Mouse (Mus musculus) forebrain, embryonic 14.5 days (tissue): ENCODE measurements at regions not wholly inside any gene's neighbourhood (a gene's known extent, or its start where the extent isn't known, plus 50 kb on each side); places are given as distances from the start of the nearest gene placed in this dataset.

Source experiments
- ATAC-seq: fragments of 200-750 bp; cut with Nextera tagmentation; 2 replicates; pipeline ENCODE4 v1.8.0; 2017; ENCODE audit warnings: mild to moderate bottlenecking, moderate library complexity
- DNase-seq: peaks from one replicate; pipeline ENCODE4 v3.0.0-alpha.2; 2015; ENCODE audit warnings: low spot score
- H3K27ac ChIP-seq: fragments of 300-500 bp; sonication (generic); 2 replicates; pipeline ENCODE4 v1.5.1; 2014; ENCODE audit warnings: low read depth, mild to moderate bottlenecking, control low read depth, low read length, moderate library complexity
- H3K27me3 ChIP-seq: fragments of 300-500 bp; sonication (generic); replicated peaks from 2 replicates; pipeline ENCODE4 v1.6.1; 2014; ENCODE audit warnings: low read length, control low read depth, mixed read lengths; ENCODE audit not compliant: control insufficient read depth, insufficient read depth
- H3K36me3 ChIP-seq: fragments of 300-500 bp; sonication (generic); 2 replicates; pipeline ENCODE4 v1.6.1; 2014; ENCODE audit warnings: low read length, control low read depth; ENCODE audit not compliant: control insufficient read depth, insufficient read depth
- H3K4me1 ChIP-seq: fragments of 300-500 bp; sonication (generic); 2 replicates; pipeline ENCODE4 v1.6.1; 2014; ENCODE audit warnings: antibody characterized with exemption, low read length, control low read depth; ENCODE audit not compliant: control insufficient read depth, insufficient read depth
- H3K4me2 ChIP-seq: fragments of 300-500 bp; sonication (generic); 2 replicates; pipeline ENCODE4 v1.6.1; 2014; ENCODE audit warnings: mild to moderate bottlenecking, control low read depth, low read length
- H3K4me3 ChIP-seq: fragments of 300-500 bp; sonication (generic); 2 replicates; pipeline ENCODE4 v1.5.1; 2014; ENCODE audit warnings: low read depth, low read length, control low read depth
- H3K9ac ChIP-seq: fragments of 300-500 bp; sonication (generic); 2 replicates; pipeline ENCODE4 v1.6.1; 2014; ENCODE audit warnings: mild to moderate bottlenecking, low read length, control low read depth, moderate library complexity
- H3K9me3 ChIP-seq: fragments of 300-500 bp; sonication (generic); replicated peaks from 2 replicates; pipeline ENCODE4 v1.6.1; 2016; ENCODE audit warnings: low read length, control low read depth, mixed read lengths; ENCODE audit not compliant: control insufficient read depth
- WGBS: fragments of 180-500 bp; shearing (Covaris S2); extraction: QIAGEN DNeasy Blood & Tissue Kit; methylation state at CpG from one replicate; pipeline ENCODE4 v1.1.7; 2014; 5-methylcytosine and 5-hydroxymethylcytosine counted together

- Histone ChIP-seq H3K9ac (no peak overlapping the region), H3K27ac (no peak overlapping the region), H3K27me3 (no peaks in the 10 kb centered on the region), H3K9me3 (no peaks in the 10 kb centered on the region), H3K4me1 (peaks cover 13% of the 10 kb centered on the region), H3K36me3 (no peaks in the 10 kb centered on the region), H3K4me2 (no peak overlapping the region), H3K4me3 (no peak overlapping the region)
- 90% methylated on average over 7 of the region's 7 CpGs for WGBS
- DNase-seq (no peak), ATAC-seq (no peak)
Measured at GRCm38 (mm10) chr2:75409806-75410205, 249.3 kb upstream of the Hnrnpa3 start.

GRCm38 (mm10) chr2:75412735-75413134 lies 246.3 kb upstream of the Hnrnpa3 start:
- Histone ChIP-seq H3K27me3 (no peaks in the 10 kb centered on the region), H3K9me3 (no peaks in the 10 kb centered on the region), H3K4me1 (no peaks in the 10 kb centered on the region), H3K9ac (no peak overlapping the region), H3K4me2 (no peak overlapping the region), H3K27ac (no peak overlapping the region), H3K36me3 (no peaks in the 10 kb centered on the region), H3K4me3 (no peak overlapping the region)
- ATAC-seq = no peak
- DNase-seq = no peak
- 55% methylated on average over 5 of the region's 5 CpGs for WGBS

- H3K9me3 ChIP-seq = no peaks in the 10 kb centered on the region
- H3K4me2 ChIP-seq = no peak overlapping the region
- H3K27ac ChIP-seq = no peak overlapping the region
- no peaks in the 10 kb centered on the region for H3K36me3 ChIP-seq
- DNase-seq (no peak), ATAC-seq (no peak)
- H3K9ac ChIP-seq = no peak overlapping the region
- peaks cover 8% of the 10 kb centered on the region for H3K4me1 ChIP-seq
- H3K27me3 ChIP-seq = no peaks in the 10 kb centered on the region
- H3K4me3 ChIP-seq = no peak overlapping the region
- WGBS = 82% methylated on average over 2 of the region's 2 CpGs
Measured at GRCm38 (mm10) chr2:75418689-75419088, 240.4 kb upstream of the Hnrnpa3 start.

- Histone ChIP-seq H3K9me3 (no peaks in the 10 kb centered on the region), H3K4me1 (peaks cover 13% of the 10 kb centered on the region), H3K4me3 (no peak overlapping the region), H3K27me3 (no peaks in the 10 kb centered on the region), H3K9ac (no peak overlapping the region), H3K4me2 (no peak overlapping the region), H3K27ac (no peak overlapping the region), H3K36me3 (no peaks in the 10 kb centered on the region)
- no peak for DNase-seq
- no peak for ATAC-seq
- 98% methylated on average over 1 of the region's 1 CpGs for WGBS
Measured at GRCm38 (mm10) chr2:75419142-75419541, 239.9 kb upstream of the Hnrnpa3 start.

GRCm38 (mm10) chr2:75422798-75423685 lies 236.0 kb upstream of the Hnrnpa3 start:
- no peaks in the 10 kb centered on the region for H3K27me3 ChIP-seq
- H3K4me1 ChIP-seq = peaks cover 25% of the 10 kb centered on the region
- DNase-seq = peak; percentile 76
- H3K9me3 ChIP-seq = no peaks in the 10 kb centered on the region
- H3K36me3 ChIP-seq = no peaks in the 10 kb centered on the region
- H3K4me2 ChIP-seq = peak overlapping the region; percentile 33
- ATAC-seq = peak; percentile 76
- peak overlapping the region; percentile 1; the same call in 1 of the 2 replicates for H3K4me3 ChIP-seq
- WGBS = 20% methylated on average over 20 of the region's 20 CpGs
- H3K27ac ChIP-seq = peak overlapping the region; percentile 33; the same call in 1 of the 2 replicates
- H3K9ac ChIP-seq = no peak overlapping the region; the same call in 1 of the 2 replicates

- peaks cover 25% of the 10 kb centered on the region for H3K4me1 ChIP-seq
- H3K9me3 ChIP-seq = no peaks in the 10 kb centered on the region
- DNase-seq (peak; percentile 65), ATAC-seq (peak; percentile 64)
- no peak overlapping the region for H3K9ac ChIP-seq
- no peaks in the 10 kb centered on the region for H3K27me3 ChIP-seq
- H3K4me3 ChIP-seq = no peak overlapping the region
- no peaks in the 10 kb centered on the region for H3K36me3 ChIP-seq
- peak overlapping the region; percentile 30 for H3K4me2 ChIP-seq
- WGBS = 10% methylated on average over 5 of the region's 5 CpGs
- H3K27ac ChIP-seq = peak overlapping the region; percentile 55; the same call in 1 of the 2 replicates
Measured at GRCm38 (mm10) chr2:75423872-75424271, 235.2 kb upstream of the Hnrnpa3 start.

- Histone ChIP-seq H3K27me3 (no peaks in the 10 kb centered on the region), H3K4me3 (no peak overlapping the region), H3K9me3 (no peaks in the 10 kb centered on the region), H3K36me3 (no peaks in the 10 kb centered on the region), H3K27ac (no peak overlapping the region; the same call in 1 of the 2 replicates), H3K9ac (no peak overlapping the region), H3K4me2 (peak overlapping the region; percentile 30), H3K4me1 (peaks cover 25% of the 10 kb centered on the region)
- no peak for ATAC-seq
- WGBS = 9% methylated on average over 7 of the region's 7 CpGs
- DNase-seq = peak; percentile 46
Measured at GRCm38 (mm10) chr2:75424363-75424762, 234.7 kb upstream of the Hnrnpa3 start.

GRCm38 (mm10) chr2:75424911-75425310 lies 234.2 kb upstream of the Hnrnpa3 start:
- H3K27ac ChIP-seq = peak overlapping the region; percentile 44
- no peak for ATAC-seq
- H3K9me3 ChIP-seq = no peaks in the 10 kb centered on the region
- no peaks in the 10 kb centered on the region for H3K36me3 ChIP-seq
- H3K4me3 ChIP-seq = no peak overlapping the region
- WGBS = 60% methylated on average over 14 of the region's 14 CpGs
- H3K4me2 ChIP-seq = peak overlapping the region; percentile 30; the same call in 1 of the 2 replicates
- peaks cover 25% of the 10 kb centered on the region for H3K4me1 ChIP-seq
- no peaks in the 10 kb centered on the region for H3K27me3 ChIP-seq
- peak; percentile 25 for DNase-seq
- no peak overlapping the region for H3K9ac ChIP-seq

- Histone ChIP-seq H3K9ac (0 out of 2 replicates have a peak overlapping the region, but pooled peaks have one; percentile 14), H3K27ac (peak overlapping the region; percentile 44), H3K27me3 (no peaks in the 10 kb centered on the region), H3K4me3 (no peak overlapping the region), H3K9me3 (no peaks in the 10 kb centered on the region), H3K4me2 (no peak overlapping the region; the same call in 1 of the 2 replicates), H3K4me1 (peaks cover 25% of the 10 kb centered on the region), H3K36me3 (no peaks in the 10 kb centered on the region)
- peak; percentile 53 for DNase-seq
- peak; percentile 57 for ATAC-seq
- 6% methylated on average over 7 of the region's 7 CpGs for WGBS
Measured at GRCm38 (mm10) chr2:75425384-75425783, 233.7 kb upstream of the Hnrnpa3 start.
